Mouse (Mus musculus): ENCODE results near the gene Fbxw8.

Gene Fbxw8

DNA sequence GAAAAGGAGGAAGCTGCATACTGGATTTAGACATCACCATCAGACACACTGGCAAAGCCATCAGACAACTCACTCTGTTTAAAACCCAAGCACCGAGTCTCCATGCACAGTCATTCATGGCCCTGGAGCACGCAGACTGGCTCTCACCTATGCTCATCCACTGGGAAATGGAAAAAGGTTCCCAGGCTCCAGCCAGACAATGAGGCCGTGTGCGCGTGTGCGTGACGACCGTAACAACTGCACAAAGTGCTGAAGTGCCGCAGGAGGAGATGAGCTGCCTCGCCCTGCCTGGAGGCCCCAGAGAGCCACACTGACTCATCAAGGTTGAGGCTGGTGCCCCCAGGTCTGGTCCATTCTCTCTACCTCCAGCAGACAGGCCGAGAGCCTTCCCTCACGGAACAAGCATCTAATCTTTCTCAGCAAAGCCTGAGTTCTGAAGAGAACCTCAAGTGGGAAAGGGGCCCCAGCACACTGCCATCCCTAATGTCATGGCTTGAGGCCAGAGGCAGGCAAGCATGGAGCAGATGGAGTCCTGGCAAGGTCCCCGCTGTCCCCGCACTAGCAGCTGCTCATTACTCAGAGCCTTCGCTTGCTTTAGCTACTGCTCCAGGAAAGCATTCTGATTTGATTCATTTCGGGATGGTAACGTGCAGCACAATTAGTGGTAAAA is 47.0 kb downstream of the Fbxw8 start:
- DNase-seq (ENCODE audit: low read depth, low spot score), result peak; percentile 36

DNA sequence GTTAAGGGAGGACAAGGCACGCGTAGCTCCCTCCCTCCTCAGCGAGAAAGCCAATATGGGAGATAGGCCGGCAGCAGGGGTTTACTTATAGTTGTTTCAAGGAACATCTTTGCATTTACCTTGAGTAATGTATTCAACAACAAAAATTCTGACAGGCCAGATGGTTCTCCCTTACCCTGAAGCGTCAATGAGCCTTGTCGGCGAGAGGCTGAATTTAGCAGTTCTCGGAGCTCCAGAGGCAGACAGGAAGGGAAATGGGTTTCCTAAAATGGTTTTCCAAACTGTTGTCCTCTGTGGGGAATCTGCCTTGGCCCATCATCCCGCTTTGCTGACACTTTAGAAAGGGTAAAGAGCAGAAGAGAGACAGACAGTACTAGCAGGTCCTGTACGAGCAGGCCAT is 48.6 kb downstream of the Fbxw8 start:
- peak; percentile 67 for DNase-seq (ENCODE audit: low read depth, low spot score)

DNA sequence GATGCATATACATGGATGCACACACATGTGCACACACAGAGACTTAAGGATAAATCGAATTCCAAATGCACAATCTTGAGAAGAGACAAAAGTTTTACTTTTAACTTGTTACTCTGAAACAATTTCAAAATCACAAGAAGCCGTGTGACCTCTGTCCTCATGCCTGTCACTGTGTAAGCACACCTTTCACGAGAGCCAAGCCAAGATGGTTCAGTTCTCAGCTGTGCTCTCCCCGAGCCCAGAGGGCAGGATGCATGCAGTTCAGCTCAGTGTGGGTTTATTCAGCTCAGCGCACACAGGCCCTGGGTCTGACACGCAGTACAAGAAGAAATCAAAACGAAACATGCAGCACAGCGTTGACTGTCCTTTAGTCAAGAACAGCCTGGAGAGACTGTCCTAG is 49.7 kb downstream of the Fbxw8 start:
- no peak for DNase-seq (ENCODE audit: low read depth, low spot score)

DNA sequence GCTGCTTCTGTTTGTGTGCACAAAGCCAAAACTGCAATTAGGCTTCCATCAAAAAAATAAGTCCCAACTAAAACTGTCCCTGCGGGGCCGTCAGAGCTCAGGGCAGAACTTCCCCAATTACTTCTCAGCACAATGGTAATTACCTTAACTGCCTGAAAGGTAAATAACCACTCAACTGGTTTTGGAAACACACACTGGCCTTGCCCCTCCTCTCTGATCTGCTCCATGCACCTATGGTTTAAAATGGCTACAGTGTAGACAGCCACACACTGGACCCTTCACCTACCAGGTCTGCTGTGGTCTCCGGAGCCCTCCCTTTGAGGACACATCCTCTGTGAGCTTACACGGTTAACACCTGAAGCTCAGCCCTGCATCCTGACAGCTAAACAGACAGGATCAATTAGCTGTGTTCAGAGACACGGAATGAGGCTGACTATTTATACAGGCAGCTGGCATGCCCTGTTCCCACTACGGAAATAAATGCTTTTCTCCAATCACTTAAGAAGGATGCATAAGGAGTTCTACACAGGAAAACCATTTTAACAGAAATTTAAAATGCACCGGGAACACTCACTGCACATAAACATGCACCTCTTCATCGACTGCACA is 55.3 kb downstream of the Fbxw8 start:
- no peak for DNase-seq (ENCODE audit: low read depth, low spot score)

DNA sequence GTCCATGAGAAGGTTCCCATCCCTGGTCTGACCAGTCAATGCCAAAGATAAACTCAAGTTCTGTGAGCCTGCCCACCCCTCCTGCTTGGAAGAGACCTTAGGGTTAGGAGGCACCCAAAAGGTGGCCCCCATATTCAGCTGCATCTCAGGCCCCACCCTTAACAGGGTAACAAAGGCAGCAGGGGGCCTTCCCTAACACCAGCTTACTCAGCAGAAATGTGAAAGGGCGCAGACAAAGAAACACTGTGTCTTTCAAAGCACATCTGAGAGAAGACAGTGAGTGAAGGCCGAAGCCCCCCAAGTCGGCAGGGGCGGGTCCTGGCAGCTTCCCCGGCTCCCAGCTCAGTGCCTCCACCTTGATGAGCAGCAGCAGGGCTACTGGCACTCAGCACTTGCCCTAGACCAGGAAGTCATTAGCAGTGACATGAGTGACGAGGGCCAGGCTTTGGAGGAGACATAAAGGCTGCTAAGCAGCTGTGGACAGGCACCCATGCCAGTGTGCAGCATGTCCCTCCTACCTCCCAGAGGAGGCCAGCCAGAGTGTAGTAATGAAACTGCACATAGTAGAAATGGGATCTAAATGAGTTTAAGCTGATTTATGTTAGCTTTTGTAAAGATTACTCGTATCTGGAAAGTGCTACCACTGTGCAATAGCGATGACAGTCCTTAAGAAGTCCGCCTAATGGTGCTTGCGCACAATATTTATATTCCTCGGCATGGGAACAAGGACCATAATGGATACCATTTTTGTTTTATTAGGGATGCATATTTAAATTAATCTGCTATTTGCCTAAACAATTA is 56.0 kb downstream of the Fbxw8 start:
- no peak for DNase-seq (ENCODE audit: low read depth, low spot score)

DNA sequence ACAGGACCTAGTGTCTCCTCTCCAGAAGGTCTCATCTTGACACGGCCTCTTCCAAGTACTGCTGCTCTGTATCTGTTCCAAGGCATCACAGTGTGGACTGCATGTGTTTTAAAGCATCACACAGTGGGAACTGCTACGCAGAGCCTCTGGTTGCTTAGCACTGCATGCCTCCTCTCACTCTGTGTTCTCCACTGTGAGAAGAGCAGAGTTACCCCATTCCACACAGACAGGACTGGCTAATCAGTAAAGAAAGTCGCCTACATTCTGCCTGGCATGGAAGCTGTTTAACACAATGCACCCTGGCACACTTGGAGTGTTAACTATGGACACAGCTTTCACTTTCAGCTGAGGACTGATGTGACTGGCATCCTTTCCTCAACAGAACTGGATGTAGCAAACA is 58.9 kb downstream of the Fbxw8 start:
- no peak for DNase-seq (ENCODE audit: low read depth, low spot score)

DNA sequence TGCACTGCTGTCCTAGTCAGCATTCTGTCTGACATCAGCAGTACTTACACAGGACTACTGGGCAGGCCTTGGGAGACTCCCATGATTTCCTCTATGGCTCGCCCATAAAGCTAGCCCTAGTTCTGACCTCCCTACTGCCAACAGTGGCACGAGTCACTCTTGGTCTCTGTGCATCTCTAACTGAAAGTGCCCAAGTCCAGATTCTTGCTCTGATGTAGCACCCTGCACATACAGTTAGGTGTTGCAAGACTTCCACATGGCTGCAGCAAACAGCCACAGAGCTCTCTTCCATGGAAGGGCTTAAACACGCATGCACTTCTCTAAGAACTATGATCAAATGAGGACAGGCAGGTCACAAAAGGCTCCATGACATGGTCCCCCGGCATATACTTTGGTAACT is 59.4 kb downstream of the Fbxw8 start:
- DNase-seq (ENCODE audit: low read depth, low spot score), result no peak

DNA sequence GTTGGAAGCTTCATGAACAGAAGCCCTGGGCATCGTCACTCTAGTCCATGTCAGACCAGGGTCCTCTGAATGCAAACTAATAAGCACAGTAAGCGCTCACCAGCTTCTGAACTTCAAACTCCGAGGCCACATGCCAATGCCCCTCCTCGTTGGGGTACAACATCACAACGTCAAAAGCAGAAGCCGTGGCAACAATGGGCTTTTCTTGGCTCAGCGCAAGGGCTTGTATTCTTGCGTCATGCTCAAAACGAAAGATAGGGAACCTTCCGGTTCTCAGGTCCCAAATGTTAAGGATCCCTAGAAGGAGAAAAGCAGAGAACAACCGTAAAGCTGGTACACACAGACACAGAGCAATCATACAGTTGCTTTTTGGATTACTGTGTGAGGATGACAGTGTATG is 59.8 kb downstream of the Fbxw8 start:
- no peak for DNase-seq (ENCODE audit: low read depth, low spot score)

DNA sequence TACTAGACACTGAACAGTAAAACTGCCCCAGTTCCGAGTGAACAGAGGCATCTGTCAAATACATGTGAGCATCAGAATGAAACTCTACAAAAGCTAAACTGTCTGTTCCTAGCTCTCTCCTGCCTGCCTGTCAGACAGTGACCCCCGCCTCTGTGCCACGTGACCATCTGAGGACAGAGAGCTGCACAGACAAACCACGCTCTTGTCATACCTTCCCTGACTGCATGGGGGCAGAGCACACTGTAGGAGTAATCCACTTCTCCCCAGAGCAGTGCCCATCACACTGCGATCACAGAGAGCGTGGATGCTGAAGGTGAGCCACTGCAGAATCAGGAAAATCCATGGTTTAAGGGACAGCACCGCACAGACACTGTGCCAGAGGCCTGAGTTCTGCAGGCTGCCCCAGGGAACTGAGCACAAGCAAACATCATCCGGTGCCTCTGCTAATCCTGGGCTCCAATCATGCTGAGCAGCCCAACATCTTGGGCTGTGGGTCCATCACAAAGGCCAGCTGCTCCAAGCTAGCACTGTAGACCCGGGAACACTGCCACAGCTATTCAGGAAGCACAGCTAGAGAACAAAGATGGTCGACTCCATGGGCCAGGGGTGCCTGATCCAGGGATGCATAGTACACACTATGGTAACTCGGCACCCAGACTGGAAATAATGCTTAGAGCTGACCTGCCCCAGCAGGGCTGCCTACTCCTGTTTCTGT is 61.8 kb downstream of the Fbxw8 start:
- no peak for DNase-seq (ENCODE audit: low read depth, low spot score)

DNA sequence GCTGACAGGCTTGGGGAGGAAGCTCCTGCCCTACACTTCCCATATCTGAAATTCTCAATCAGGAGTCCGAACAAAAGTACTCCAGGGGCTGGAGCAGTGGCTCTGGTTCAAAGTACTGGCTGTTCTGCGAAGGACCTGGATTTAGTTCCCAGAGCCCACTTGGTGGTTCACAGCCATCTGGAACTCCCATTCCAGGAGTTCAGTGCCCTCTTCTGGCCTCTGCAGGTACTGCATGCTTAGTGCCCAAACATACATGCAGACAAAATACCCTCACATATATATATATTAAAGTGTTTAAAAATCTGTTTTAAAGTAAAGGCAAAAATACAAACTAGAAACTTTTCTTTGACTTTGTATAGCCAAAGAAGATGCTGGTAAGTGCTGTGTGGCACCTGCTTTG is 64.4 kb downstream of the Fbxw8 start:
- no peak for DNase-seq (ENCODE audit: low read depth, low spot score)

DNA sequence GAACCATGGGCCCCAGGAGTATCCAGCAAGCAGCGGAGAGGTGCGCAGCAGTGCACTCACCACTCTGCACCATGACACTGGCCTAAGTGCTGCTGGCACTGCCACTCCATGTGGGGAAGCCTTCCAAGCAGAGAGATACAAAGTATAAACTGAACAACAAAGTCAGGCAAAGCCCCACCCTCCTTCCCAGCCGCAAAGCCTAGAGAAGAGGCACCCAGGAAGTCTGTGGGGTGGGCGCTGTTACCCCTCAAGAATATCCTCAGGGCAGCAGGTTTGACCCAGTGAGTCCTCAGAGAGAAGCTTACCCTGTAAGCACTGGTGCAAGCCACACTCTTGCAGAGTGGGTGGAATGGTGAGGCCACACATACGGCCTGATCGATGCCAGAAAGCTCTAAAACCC is 65.2 kb downstream of the Fbxw8 start:
- DNase-seq (ENCODE audit: low read depth, low spot score), result no peak

DNA sequence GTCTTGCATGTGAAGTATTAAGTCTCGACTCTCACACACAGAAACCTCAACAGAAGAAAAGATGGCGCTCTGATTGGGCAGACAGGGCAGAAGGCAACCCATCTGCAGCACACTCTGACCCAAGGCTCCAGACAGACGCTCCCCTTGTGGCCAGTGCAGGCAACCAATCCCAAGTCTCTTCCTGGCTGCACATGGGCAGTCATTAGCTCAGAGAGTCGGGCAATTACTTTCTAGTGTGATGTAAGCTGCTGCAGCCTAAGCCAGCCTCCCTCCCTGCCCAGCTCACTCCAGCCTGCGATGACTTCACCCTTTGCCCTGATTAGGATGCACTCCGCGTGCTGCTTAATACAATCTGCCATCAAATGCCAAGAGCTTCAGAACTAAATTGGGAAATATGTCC is 66.2 kb downstream of the Fbxw8 start:
- DNase-seq (ENCODE audit: low read depth, low spot score), result peak; percentile 64

DNA sequence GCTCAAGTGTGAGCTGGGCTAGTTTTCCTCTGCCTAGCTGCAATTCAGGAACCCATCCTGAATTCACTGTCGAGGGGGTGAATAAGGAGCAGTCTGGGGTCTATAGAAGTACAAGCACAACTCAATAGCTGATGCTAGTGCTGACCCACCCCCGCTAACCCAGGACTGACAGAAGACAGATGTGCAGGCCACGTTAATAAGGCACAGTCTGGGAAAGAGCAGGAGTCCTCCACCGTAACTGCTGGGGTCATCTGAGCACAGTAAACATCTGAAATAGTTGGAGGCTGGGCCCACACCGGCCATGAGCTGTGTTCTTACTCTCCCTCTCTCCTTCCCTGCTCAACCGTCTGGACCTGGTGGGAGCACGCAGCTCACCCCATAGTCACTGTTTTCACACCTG is 68.3 kb downstream of the Fbxw8 start:
- DNase-seq (ENCODE audit: low read depth, low spot score), result no peak

DNA sequence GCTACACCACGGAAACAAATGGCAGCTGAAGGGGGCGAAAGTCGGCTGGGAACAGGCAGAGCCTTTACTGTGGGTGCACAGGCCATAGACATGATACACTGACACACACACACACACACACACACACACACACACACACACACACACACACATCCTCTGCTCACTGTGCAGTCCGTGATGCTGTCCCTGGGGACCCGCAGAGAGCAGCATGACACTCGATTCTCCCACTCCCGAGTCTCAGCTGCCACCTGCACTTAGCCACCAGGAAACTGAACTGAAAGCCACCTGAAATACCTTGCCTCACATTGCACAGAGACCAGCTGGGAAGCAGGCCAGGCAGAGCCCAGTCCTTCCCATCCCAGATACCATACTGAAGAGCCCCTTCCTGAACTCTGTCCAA is 70.0 kb downstream of the Fbxw8 start:
- no peak for DNase-seq (ENCODE audit: low read depth, low spot score)

DNA sequence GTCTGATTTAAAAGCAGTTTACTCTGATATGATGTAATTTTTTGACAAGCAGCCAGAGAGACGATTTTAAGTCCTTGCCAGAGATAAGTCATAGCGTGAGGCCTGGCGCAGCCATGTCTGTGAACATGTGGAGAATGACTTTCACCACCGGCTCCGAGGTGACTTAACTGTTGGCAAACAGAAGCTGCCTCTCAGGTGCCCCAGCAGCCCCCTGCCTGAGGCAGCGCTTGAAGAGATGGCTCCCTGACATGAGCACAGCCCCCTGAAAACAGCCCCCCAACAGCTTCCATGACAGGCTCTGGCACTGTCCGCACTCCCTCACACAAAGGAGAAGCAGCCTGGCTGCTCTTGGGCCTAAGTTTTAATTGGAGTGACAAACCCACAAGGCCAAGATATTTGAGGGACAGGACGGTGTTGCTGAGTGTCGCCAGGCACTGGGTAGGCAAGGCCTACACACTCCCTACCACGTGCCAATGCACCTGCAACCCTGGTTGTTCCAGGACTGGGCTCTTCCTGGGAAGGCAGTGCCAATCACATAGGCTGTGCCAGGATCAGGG is 71.0 kb downstream of the Fbxw8 start:
- DNase-seq (ENCODE audit: low read depth, low spot score), result no peak

DNA sequence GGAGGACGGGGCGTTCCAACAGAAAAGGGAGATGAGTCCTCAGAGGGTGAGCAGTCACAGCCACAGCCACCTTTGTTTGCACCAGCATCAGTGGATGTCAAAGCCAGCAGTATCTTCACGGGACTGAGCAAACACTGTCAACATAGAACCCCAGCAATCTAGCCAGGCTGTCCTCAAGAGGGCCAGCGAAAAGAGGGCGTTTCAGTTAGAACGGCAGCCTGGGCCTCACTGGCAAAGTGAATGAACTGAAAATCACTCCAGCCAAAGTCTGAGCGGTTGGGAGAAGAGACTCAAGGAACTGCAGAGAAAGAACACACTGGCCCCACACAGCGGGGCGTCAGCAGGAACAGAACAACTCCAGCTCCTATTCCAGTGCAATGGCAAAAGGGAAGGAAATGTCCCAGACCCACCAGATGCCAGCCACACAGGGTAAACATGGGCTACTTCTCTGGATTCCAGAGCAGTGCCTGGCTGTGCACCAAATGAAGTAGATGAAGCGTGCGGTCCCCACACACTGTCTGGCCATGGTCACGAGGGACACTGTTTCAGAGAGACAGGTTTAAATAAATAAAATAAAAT is 72.1 kb downstream of the Fbxw8 start:
- DNase-seq (ENCODE audit: low read depth, low spot score), result no peak

DNA sequence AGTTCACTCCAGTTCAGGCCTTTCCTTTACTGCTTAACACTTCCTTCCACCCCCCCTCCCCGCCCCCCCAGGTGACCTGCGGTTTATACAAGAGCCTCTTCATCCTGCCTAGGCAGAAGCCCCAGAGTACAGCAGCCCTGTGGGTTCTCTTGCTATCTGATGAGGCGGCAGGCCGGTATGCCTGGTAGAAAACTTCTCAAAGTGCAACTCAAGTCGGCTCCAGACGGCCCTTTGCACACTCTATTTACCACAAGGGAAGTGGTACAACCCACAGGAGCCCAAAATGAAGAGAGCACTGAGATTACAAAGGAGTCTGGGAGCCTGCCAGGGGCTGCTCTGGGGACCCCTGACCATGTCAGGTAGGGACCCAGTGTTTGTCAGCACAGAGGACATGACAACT is 73.3 kb downstream of the Fbxw8 start:
- no peak for DNase-seq (ENCODE audit: low read depth, low spot score)

DNA sequence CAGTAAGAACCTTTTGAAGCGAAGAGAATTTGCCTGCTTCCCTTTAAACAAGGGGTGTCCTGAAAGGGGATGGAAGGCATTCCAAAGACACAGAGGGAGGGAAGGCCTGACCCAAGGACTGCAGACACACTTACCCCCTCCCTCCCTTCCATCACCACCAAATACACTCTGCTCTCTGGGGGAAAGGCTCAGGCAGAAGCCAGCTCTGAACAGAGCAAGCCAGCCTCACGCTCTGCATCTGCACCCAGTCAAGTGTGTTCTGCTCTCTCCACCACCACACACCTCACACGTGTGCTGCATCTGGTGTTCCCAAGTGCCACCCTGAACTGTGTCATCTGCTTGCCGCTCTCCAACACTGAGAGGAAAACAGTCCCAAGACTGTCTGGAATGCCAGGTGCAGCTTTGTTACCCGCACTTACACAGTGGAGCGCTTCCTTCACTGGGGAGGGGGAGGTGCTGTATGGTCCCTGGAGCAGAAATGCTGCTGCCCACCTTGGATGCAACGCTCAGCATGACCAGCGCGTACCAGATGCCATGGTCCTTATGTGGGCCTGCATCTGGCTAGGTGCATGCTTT is 73.8 kb downstream of the Fbxw8 start:
- DNase-seq (ENCODE audit: low read depth, low spot score), result no peak

DNA sequence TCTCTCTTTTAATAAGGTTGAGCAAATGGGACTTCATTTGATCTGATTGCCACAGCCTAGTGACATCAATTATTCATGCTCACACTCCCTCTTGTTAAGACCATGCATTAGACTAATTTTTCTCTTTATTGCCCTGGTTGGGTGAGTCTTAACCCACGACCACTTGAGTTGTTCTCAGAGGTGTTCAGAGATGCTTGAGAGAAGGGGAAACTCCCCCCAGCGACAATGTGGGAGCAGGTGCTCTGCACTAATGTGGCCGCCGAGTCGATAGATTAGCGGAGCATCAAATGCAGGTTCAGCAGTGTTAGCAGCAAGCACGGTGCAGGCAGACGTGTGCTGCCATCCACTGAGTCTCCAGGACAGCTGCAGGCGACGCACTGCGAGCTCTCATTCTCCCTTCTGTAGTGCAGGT is 75.4 kb downstream of the Fbxw8 start:
- no peak for DNase-seq (ENCODE audit: low read depth, low spot score)

DNA sequence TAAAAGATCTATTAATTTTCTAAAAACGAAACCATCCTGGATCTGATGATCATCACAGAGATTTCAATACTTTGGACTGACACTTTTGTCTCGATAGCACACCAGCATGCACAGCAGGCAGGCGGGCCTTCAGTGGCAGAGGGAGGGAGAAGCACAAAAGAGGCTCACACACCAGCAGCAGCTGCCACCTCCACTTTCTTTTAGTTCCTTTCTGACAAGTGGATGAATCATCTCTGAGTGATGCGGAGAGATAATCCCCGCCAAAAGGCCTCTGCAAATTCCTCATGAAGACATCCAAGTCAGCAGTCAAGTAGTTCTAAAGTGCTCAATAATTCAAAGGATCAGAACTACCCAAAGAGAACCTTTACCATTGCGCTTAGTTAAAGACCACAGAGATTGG is 75.9 kb downstream of the Fbxw8 start:
- DNase-seq (ENCODE audit: low read depth, low spot score), result peak; percentile 84

DNA sequence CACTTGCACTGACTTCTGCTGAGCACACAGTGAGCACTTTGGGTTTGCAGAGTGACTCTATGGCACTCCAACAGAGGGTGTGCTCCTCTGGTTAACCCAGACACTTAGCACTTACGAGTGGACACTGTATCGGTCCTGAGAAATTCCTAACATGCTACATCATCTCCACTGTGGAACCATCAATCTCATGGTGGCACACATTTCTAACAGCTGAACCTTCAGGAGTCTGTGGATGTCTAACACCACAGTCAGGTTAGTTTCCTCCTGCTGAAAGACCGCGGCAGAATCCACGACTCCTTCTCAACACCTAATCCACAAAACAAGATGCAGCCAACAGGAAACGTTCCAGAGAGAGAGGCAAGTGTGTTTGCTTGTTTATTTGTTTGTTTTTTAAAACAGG is 76.7 kb downstream of the Fbxw8 start:
- DNase-seq (ENCODE audit: low read depth, low spot score), result no peak

All from telencephalon, adult 2 months (tissue).